Mouse (Mus musculus): ENCODE measurements at regions not wholly inside any gene's neighbourhood (a gene's known extent, or its start where the extent isn't known, plus 50 kb on each side); places are given as distances from the start of the nearest gene placed in this dataset.
"Not testable (repeated sequence)": the region's sequence is repeated elsewhere in the genome, so short reads cannot be mapped to it uniquely, and the experiment has no call there.

DNA sequence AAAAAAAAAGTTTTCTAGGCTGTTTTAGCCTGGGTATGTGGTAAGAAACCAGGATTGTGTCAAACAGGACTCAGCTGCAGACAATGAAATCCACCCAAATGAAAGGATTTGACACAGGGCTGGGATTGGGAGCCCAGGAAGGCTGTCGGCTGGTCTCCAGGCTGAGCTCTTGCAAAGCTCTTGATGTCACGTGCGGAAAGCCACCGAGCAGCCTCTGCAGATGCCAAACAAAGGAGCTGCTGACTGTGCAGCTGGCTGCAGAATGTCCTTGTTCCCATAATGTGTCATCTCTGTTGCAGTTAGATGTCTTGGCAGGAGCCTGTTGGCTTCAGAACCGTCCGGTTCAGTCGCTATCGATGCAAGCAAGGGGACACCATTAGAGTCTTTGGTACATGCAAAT is 56.1 kb downstream of the Bbs10 start:
- TF ChIP-seq POLR2AphosphoS5 (IDR thresholded peaks at IDR 0.05; ENCODE audit: insufficient replicate concordance, low read depth, low read length) (no peak), CTCF (IDR thresholded peaks at IDR 0.05; ENCODE audit: low read depth, low read length) (no peak), GATA1 (IDR thresholded peaks at IDR 0.05; ENCODE audit: borderline replicate concordance, low read length) (no peak)
- no peak for ATAC-seq (ENCODE audit: extremely low read depth, insufficient number of reproducible peaks, low FRiP score, poor library complexity, severe bottlenecking)
- no peak for DNase-seq (ENCODE audit: low spot score)
- H3K27me3 ChIP-seq (ENCODE audit: insufficient read depth, low read length) = peaks cover 11% of the 10 kb centered on the region
- H3K4me3 ChIP-seq (ENCODE audit: low read depth, low read length) = no peak overlapping the region
- H3K9me3 ChIP-seq (replicated peaks) = no peaks in the 10 kb centered on the region
- no peaks in the 10 kb centered on the region for H3K4me1 ChIP-seq (ENCODE audit: insufficient read depth, low read depth, low read length)
- no peaks in the 10 kb centered on the region for H3K36me3 ChIP-seq (replicated peaks)

- not testable (repeated sequence) for H3K4me1 ChIP-seq (ENCODE audit: insufficient read depth, low read depth, low read length); H3K4me3 ChIP-seq (ENCODE audit: low read depth, low read length); ATAC-seq (ENCODE audit: extremely low read depth, insufficient number of reproducible peaks, low FRiP score, poor library complexity, severe bottlenecking); H3K27me3 ChIP-seq (ENCODE audit: insufficient read depth, low read length); H3K9me3 ChIP-seq (replicated peaks); H3K36me3 ChIP-seq (replicated peaks); DNase-seq (ENCODE audit: low spot score)
These were observed 59.9 kb downstream of the Bbs10 start for GRCm38 (mm10) chr10:111358340-111358739.

- H3K4me1 ChIP-seq (ENCODE audit: insufficient read depth, low read depth, low read length) = no peaks in the 10 kb centered on the region
- H3K27me3 ChIP-seq (ENCODE audit: insufficient read depth, low read length) = peaks cover 7% of the 10 kb centered on the region
- TF ChIP-seq CTCF (IDR thresholded peaks at IDR 0.05; ENCODE audit: low read depth, low read length) (no peak), POLR2AphosphoS5 (IDR thresholded peaks at IDR 0.05; ENCODE audit: insufficient replicate concordance, low read depth, low read length) (no peak), GATA1 (IDR thresholded peaks at IDR 0.05; ENCODE audit: borderline replicate concordance, low read length) (no peak), TAL1 (conservative IDR thresholded peaks at IDR 0.05; ENCODE audit: low read depth, low read length) (no peak), GATA2 (IDR thresholded peaks at IDR 0.05; ENCODE audit: borderline replicate concordance, low read depth, low read length) (no peak)
- H3K9me3 ChIP-seq (replicated peaks) = no peaks in the 10 kb centered on the region
- no peaks in the 10 kb centered on the region for H3K36me3 ChIP-seq (replicated peaks)
- ATAC-seq (ENCODE audit: extremely low read depth, insufficient number of reproducible peaks, low FRiP score, poor library complexity, severe bottlenecking) (no peak), DNase-seq (ENCODE audit: low spot score) (no peak)
- no peak overlapping the region for H3K4me3 ChIP-seq (ENCODE audit: low read depth, low read length)
These were observed 63.4 kb downstream of the Bbs10 start for GRCm38 (mm10) chr10:111361749-111362435.

GRCm38 (mm10) chr10:111363729-111364617 is 65.5 kb downstream of the Bbs10 start:
- no peak for ATAC-seq (ENCODE audit: extremely low read depth, insufficient number of reproducible peaks, low FRiP score, poor library complexity, severe bottlenecking)
- no peak for DNase-seq (ENCODE audit: low spot score)

GRCm38 (mm10) chr10:111365011-111365410 is 66.5 kb downstream of the Bbs10 start:
- Histone ChIP-seq H3K36me3 (replicated peaks) (no peaks in the 10 kb centered on the region), H3K4me1 (ENCODE audit: insufficient read depth, low read depth, low read length) (no peaks in the 10 kb centered on the region), H3K27me3 (ENCODE audit: insufficient read depth, low read length) (peaks cover 10% of the 10 kb centered on the region; the same call in 1 of the 2 replicates), H3K4me3 (ENCODE audit: low read depth, low read length) (no peak overlapping the region), H3K9me3 (replicated peaks) (no peaks in the 10 kb centered on the region)
- no peak for ATAC-seq (ENCODE audit: extremely low read depth, insufficient number of reproducible peaks, low FRiP score, poor library complexity, severe bottlenecking)
- no peak for DNase-seq (ENCODE audit: low spot score)
- no peak for TF ChIP-seq TAL1 (conservative IDR thresholded peaks at IDR 0.05; ENCODE audit: low read depth, low read length)
- TF ChIP-seq GATA2 (IDR thresholded peaks at IDR 0.05; ENCODE audit: borderline replicate concordance, low read depth, low read length) = no peak
- no peak for TF ChIP-seq GATA1 (IDR thresholded peaks at IDR 0.05; ENCODE audit: borderline replicate concordance, low read length)
- TF ChIP-seq POLR2AphosphoS5 (IDR thresholded peaks at IDR 0.05; ENCODE audit: insufficient replicate concordance, low read depth, low read length) = no peak
- TF ChIP-seq CTCF (IDR thresholded peaks at IDR 0.05; ENCODE audit: low read depth, low read length) = no peak

More at GRCm38 (mm10) chr10:111363729-111364617, 65.5 kb downstream of the Bbs10 start:
- TF ChIP-seq GATA1 (IDR thresholded peaks at IDR 0.05; ENCODE audit: borderline replicate concordance, low read length) (no peak), GATA2 (IDR thresholded peaks at IDR 0.05; ENCODE audit: borderline replicate concordance, low read depth, low read length) (no peak), TAL1 (conservative IDR thresholded peaks at IDR 0.05; ENCODE audit: low read depth, low read length) (no peak), POLR2AphosphoS5 (IDR thresholded peaks at IDR 0.05; ENCODE audit: insufficient replicate concordance, low read depth, low read length) (no peak), CTCF (IDR thresholded peaks at IDR 0.05; ENCODE audit: low read depth, low read length) (no peak)
- Histone ChIP-seq H3K4me1 (ENCODE audit: insufficient read depth, low read depth, low read length) (no peaks in the 10 kb centered on the region), H3K27me3 (ENCODE audit: insufficient read depth, low read length) (peaks cover 12% of the 10 kb centered on the region), H3K4me3 (ENCODE audit: low read depth, low read length) (no peak overlapping the region), H3K9me3 (replicated peaks) (no peaks in the 10 kb centered on the region), H3K36me3 (replicated peaks) (no peaks in the 10 kb centered on the region)

- H3K36me3 ChIP-seq (replicated peaks); H3K4me3 ChIP-seq (ENCODE audit: low read depth, low read length); H3K9me3 ChIP-seq (replicated peaks); H3K4me1 ChIP-seq (ENCODE audit: insufficient read depth, low read depth, low read length); DNase-seq (ENCODE audit: low spot score); ATAC-seq (ENCODE audit: extremely low read depth, insufficient number of reproducible peaks, low FRiP score, poor library complexity, severe bottlenecking): not testable (repeated sequence)
- H3K27me3 ChIP-seq (ENCODE audit: insufficient read depth, low read length) = peaks cover 16% of the 10 kb centered on the region
These were observed 70.6 kb downstream of the Bbs10 start for GRCm38 (mm10) chr10:111369046-111369445.

Data from G1E (cell line).